Mouse (Mus musculus) hindbrain, embryonic 14.5 days (tissue): ENCODE measurements around the gene 4933406M09Rik. TPM values are rescaled to one million over a fixed set of nuclear protein-coding genes. Genes with fewer than 3 reads are reported as not detected.

Experiments
- polyA plus RNA-seq: library from polyadenylated mRNA; unstranded; fragments of >200 nt; fragmentation: Nextera tagmentation; extraction: Ambion mirVana; gene quantifications from 2 replicates; pipeline ENCODE4 v1.2.1, GENCODE M21; 2014

The 4933406M09Rik gene
- polyA plus RNA-seq, 1 experiment from 2014 or later: not detected

Other genes with a start within 250 kb of the 4933406M09Rik start
- 2.5 and 3.6 TPM in 2 replicates for gene Chil1, start 203.8 kb upstream of the 4933406M09Rik start, polyA plus RNA-seq
- gene Mybph, start 192.5 kb upstream of the 4933406M09Rik start, polyA plus RNA-seq: 0.27 TPM in 1 of 2 replicates, not detected in the other
- gene Adora1, start 150.5 kb upstream of the 4933406M09Rik start, polyA plus RNA-seq: 13.0 and 14.9 TPM in 2 replicates
- 0.13 and 0.17 TPM in 2 replicates for gene Myog, start 96.0 kb upstream of the 4933406M09Rik start, polyA plus RNA-seq
- gene Ppfia4, start 53.0 kb upstream of the 4933406M09Rik start, polyA plus RNA-seq: 20.4 and 22.3 TPM in 2 replicates
- gene Tmem183a, start 24.0 kb upstream of the 4933406M09Rik start, polyA plus RNA-seq: 134 and 140 TPM in 2 replicates
- 11.1 and 13.3 TPM in 2 replicates for gene Cyb5r1, start 19.6 kb downstream of the 4933406M09Rik start, polyA plus RNA-seq
- gene Adipor1, start 29.4 kb downstream of the 4933406M09Rik start, polyA plus RNA-seq: 80.3 and 87.5 TPM in 2 replicates
- gene Klhl12, start 69.6 kb downstream of the 4933406M09Rik start, polyA plus RNA-seq: 31.8 and 37.3 TPM in 2 replicates
- 73.9 and 82.1 TPM in 2 replicates for gene Rabif, start 108.7 kb downstream of the 4933406M09Rik start, polyA plus RNA-seq
- not detected in 2 replicates for gene Mgat4e, start 163.7 kb downstream of the 4933406M09Rik start, polyA plus RNA-seq
- gene Kdm5b, start 174.2 kb downstream of the 4933406M09Rik start, polyA plus RNA-seq: 83.0 TPM in 2 replicates